Mouse (Mus musculus) C2C12 (cell line): ENCODE measurements around the gene Lpo.

Experiments
- CEBPB ChIP-seq: IDR thresholded peaks from one replicate; pipeline ENCODE4 v1.6.1; 2011; ENCODE audit warnings: low read depth, mild to moderate bottlenecking, control low read depth, moderate library complexity
- CTCF ChIP-seq: IDR thresholded peaks from one replicate; pipeline ENCODE4 v1.5.1; 2011; ENCODE audit not compliant: control insufficient read depth, insufficient read depth, insufficient read length
- FOSL1 ChIP-seq: IDR thresholded peaks from one replicate; pipeline ENCODE4 v1.8.0; 2011; ENCODE audit warnings: mild to moderate bottlenecking, low read length; ENCODE audit not compliant: poor library complexity, insufficient read depth, severe bottlenecking
- MAX ChIP-seq: IDR thresholded peaks from one replicate; pipeline ENCODE4 v1.6.1; 2011; ENCODE audit warnings: mild to moderate bottlenecking, control low read depth
- USF1 ChIP-seq: IDR thresholded peaks from one replicate; pipeline ENCODE4 v1.6.1; 2011; ENCODE audit warnings: low read depth, mild to moderate bottlenecking, control low read depth, moderate library complexity

- TF ChIP-seq CTCF (no peak), USF1 (peak; percentile 48), MAX (peak; percentile 55), FOSL1 (no peak), CEBPB (no peak)
Measured at GRCm38 (mm10) chr11:87758161-87758911, 69.8 kb downstream of the Lpo start.
